Mouse (Mus musculus) right cerebral cortex, postnatal 25 days (tissue): ENCODE measurements around the gene Sdk1.

Experiments
- DNase-seq: peaks from one replicate; pipeline ENCODE4 v3.0.0; 2022

Gene Sdk1

GRCm38 (mm10) chr5:141910444-141910843 lies 669.2 kb downstream of the Sdk1 start:
- no peak for DNase-seq

DNA sequence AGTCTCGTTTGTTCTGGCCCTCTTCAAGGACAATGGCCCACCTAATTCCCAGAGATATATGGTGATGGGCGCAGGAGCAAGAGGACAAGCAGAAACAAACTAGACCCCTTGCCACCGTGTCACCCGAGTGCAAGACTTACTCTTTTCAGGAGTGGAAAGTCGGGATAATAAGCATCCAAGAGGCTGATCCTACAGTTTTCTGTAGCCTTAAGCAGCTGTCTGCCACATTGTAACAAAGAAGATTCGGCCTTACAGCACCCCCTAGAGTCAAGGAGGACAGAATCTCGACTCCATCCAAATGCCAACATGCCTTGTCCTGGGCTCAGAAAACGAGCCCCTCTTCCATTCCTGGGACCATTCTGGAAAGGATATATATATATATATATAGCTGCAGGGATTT lies 669.6 kb downstream of the Sdk1 start:
- no peak for DNase-seq

- DNase-seq = no peak
Observed at GRCm38 (mm10) chr5:141912881-141913280, 671.6 kb downstream of the Sdk1 start.

DNA sequence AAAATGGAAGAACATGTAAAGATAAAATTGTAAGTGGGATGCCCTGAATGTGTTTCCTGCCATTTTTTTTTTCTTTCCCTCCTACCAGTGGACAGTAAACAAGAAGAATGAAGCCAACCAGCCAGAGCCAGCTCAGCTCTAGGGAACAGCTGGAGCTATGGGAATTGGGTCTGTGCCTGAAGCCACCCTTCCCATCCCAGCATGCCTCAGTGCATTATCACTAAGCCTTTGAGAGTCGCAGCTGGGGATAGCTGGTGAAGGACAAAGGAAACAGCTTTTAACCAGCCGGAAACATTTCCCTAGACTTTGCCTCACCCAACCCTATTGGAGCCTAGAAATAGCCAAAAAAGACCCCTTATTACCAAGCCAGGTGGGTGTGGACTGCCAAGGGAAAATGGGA lies 675.7 kb downstream of the Sdk1 start:
- DNase-seq = no peak

- no peak for DNase-seq
Observed at GRCm38 (mm10) chr5:141939000-141939399, 697.7 kb downstream of the Sdk1 start.

- DNase-seq = no peak
Observed at GRCm38 (mm10) chr5:141940636-141941035, 699.3 kb downstream of the Sdk1 start.

DNA sequence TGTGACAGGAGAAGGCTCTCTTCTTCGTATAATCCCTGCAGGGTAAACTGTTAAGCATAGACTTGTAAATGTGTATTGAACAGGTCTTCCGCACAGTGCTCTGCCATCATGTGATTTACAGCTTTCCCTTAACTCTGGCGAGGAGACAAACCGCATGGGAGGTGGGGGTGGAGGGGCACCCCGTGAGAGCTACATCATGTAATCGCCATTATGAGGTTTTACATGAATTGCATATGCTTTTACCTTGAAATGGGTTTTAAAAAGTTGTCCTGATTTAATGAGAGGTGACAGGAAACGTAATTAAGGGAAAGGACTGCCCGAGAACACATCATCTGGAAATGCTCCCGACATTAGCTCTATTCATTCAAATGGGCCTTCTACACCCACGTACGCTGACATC lies 709.5 kb downstream of the Sdk1 start:
- DNase-seq = no peak

GRCm38 (mm10) chr5:141952270-141952669 lies 711.0 kb downstream of the Sdk1 start:
- DNase-seq = no peak

GRCm38 (mm10) chr5:141952708-141953490 lies 711.6 kb downstream of the Sdk1 start:
- no peak for DNase-seq

DNA sequence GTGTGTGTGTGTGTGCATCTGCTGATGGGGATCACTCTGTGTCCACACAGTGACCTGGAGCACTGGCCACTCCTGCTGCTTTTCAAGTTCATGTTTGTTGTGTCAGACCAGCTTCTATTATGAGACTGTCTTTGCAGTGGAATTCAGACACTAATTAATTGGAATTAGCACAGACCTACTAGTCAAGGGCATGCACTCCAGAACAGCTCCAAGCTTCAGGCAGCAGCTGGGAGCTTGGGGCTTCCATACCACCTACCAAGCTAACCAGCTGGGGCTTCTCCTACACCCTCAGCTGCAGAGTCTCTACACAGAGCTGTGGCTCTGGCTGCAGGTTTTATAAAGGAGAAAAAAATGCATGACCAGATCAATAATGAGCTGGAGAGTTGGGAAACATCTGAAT lies 729.8 kb downstream of the Sdk1 start:
- DNase-seq = no peak

- no peak for DNase-seq
Observed at GRCm38 (mm10) chr5:141979511-141979910, 738.2 kb downstream of the Sdk1 start.

GRCm38 (mm10) chr5:141980746-141981145 lies 739.5 kb downstream of the Sdk1 start:
- DNase-seq = no peak

DNA sequence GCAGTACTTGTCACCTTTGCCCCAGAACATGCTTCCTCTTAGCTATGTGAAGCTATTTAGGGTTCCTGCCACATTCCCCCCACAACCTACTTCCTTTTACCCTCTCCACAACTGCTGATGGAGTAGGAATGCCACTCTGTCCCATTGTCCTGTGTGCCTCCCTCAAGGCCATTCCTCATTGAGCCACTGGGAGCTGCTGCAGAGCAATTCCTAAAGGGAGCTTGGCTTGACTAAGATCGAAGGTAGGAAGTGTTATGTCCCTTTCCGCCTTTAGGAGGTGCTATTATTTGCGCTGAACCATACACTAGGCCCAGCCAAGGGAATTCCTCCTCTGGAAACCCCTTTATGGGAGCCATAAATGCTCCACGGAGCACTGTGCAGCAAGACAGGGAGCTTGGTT lies 743.0 kb downstream of the Sdk1 start:
- DNase-seq = no peak

DNA sequence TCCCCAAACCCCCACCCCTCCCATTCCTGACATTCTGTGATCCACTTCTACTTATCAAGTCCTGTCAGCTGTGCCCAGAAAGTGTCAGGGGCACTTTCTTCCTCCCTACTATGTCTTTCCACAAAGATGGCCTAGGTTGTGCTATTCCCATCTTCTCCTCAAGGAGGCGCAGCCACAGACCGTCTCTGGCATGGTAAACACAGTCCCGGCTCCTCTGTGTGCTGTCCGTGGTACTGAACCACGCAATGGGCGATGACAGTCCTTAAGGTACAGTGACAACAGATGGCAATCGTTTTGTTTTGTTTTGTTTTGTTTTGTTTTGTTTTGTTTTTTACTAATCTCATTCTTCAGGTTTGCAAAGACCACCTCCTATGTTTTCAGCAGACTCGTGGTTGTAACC lies 743.7 kb downstream of the Sdk1 start:
- DNase-seq = peak; percentile 20

DNA sequence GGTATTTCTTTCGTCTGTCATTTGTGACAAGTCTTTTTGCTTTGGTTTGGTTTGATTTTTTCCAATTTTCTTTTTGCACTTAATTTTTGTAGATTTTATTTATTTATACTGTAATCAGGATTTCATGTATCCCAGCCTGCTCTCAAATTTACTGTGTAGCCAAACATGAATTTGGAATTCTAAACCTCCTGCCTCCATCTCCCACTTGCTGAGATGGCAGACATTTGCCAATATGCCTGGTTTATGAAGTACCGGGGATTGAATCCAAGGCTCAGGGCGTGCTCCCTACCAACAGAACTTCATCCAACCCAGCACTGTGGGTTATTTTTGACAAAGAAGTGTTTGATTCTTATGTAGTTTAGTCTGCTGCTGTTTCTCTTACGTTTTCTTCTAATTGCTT lies 744.3 kb downstream of the Sdk1 start:
- no peak for DNase-seq

- no peak for DNase-seq
Observed at GRCm38 (mm10) chr5:141987287-141987799, 746.1 kb downstream of the Sdk1 start.

DNA sequence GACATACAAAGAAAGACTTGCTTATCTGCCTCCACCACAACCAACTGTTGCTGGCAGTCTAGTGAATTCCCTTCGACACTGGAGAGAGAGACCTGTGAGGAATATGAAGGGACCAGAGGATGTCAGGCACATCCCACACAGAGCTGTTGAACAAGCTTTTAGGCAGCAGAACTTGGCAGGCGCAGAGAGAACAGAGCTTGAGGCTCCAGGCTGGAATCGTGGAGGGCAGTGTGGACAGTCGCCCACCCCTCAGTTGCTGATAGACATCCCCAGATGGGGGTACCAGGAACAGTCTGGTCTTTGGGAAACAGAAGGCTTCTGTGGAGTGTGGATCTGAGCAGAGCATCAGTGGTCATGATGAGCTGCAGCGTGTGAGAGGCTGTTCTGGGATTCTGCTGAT lies 747.4 kb downstream of the Sdk1 start:
- no peak for DNase-seq

DNA sequence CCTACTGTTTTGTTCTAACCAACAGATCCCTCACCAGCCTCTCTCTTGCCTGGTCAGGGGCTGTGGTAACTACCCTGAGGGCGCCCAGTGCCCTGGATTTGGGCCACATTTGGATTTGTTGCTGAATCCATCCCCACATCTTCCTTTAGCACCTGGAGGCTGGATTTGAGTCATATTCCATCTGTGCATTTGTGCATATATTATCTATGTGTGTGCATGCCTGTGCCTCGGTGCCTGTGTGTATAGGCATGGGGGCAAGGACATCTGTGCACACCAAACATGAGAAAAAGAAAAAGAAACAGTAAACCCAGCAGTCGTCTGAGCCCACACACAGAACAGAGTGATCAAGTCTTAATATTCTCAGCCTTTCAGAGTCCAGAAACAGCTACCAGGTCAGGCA lies 752.9 kb downstream of the Sdk1 start:
- peak; percentile 5 for DNase-seq

- no peak for DNase-seq
Observed at GRCm38 (mm10) chr5:142000247-142000646, 759.0 kb downstream of the Sdk1 start.

DNA sequence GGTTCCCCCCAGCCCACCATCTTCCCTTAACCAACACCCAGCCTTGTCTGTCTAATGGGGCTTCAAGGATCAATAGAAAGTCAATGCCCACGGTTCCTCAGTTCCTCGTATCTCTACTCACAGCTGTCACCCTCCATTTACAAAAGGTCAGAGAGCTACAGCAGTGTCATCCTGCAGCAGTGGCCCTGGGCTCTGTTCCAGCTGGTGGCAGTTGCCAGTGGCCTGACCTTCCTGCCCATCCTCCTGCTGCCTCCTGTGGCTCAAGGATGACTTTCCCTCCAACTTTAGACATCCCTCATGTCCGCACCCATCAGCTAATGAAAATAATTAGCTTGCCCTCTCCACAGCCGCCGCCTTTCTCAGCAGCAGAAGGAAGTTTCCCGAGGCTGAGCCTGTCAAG lies 759.8 kb downstream of the Sdk1 start:
- no peak for DNase-seq

- no peak for DNase-seq
Observed at GRCm38 (mm10) chr5:142001973-142002372, 760.7 kb downstream of the Sdk1 start.

DNA sequence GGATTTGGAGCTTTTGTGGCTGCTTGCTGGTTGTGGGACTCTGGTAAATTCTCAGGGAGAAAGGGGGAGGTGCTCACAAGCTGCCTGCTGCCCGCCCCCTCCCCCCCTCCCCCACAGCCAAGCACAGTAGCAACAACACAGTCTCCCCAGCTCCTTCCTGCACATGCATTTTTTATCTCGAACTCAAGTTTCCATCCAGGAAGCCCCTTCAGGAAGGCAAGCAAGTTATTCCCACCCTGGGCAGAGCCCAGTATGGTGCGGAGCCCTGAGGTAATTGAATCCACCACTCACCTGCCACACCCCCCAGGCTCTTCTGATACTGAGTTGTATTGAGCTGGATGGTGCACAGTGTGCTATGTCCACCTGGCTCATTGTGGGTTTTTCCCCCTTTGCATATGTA lies 768.9 kb downstream of the Sdk1 start:
- no peak for DNase-seq

DNA sequence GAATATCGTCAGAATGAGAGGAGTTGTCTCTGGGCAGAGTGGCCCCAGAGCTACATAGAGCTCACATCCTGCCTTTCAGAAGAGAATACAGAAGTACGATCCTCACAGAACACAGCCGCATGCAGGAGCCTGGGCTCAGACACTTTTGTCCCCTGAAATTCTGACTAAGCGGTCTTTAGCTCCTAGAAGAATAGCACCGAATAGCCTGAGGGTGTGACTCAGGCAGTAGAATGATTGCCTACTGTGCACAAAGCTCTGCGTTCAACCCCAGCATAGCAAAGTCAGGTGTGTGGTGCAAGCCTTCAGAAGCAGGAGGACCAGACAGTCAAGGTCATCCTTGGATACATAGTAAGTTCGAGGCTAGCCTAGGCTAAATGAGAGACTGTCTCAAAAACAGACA lies 775.7 kb downstream of the Sdk1 start:
- no peak for DNase-seq

GRCm38 (mm10) chr5:142022877-142023580 lies 781.7 kb downstream of the Sdk1 start:
- no peak for DNase-seq
